Mouse (Mus musculus): ENCODE measurements at regions not wholly inside any gene's neighbourhood (a gene's known extent, or its start where the extent isn't known, plus 50 kb on each side); places are given as distances from the start of the nearest gene placed in this dataset.

DNA sequence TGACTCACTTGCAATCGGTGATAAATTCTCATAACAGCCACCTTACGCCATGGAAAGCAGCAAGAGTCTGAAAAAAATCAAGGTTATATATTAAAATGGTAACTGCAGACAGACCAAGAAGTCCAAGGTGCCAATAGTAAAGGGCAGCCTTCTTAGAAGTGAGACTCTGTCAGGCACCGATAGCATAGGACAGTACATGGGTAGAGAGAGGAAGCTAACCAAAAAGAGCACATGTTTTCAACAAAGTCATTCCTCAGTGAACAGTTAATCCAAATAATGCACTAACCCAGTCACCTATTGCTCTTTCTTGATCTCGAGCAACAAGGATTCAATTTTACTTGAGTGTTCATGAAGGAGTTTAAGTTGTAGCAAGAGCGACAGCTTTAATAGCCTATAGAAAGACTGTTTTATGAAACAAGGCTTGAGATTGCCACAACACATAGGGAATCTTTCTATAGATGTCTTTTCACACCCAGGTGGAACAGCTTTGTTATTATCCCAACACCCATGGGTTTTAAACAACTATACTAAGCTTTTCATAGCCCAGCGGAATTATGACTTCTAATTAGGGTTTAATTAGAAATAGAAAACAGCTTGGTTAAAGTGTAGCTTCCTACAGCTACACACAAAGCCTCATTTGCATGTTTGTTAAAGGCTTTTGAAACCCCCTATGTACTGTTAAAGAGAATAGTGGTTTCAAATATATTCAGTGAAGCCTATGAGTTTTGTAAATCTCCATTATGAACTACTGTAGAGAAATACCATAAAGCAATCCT, 269.9 kb downstream of the Htr7 start:
- TF ChIP-seq POLR2A (IDR thresholded peaks at IDR 0.05; ENCODE audit: insufficient read length, low read depth), result no peak
- TF ChIP-seq MYOD1 (IDR thresholded peaks at IDR 0.05; ENCODE audit: control insufficient read depth in 1 of 3, insufficient read length in 2 of 3, low read depth in 2 of 3), result no peak
- no peak for TF ChIP-seq E2F4 (IDR thresholded peaks at IDR 0.05; ENCODE audit: insufficient read depth)
- TF ChIP-seq MYOG (IDR thresholded peaks at IDR 0.05; ENCODE audit: control insufficient read depth in 1 of 3, insufficient read depth in 1 of 3, insufficient read length in 2 of 3, low read depth in 2 of 3), result no peak
- no peak for TF ChIP-seq MAX (IDR thresholded peaks at IDR 0.05; ENCODE audit: low read depth)
- no peak for TF ChIP-seq SRF (IDR thresholded peaks at IDR 0.05; ENCODE audit: control insufficient read depth, insufficient read length, low read depth)
- no peak for TF ChIP-seq USF1 (IDR thresholded peaks at IDR 0.05; ENCODE audit: low read depth)
- no peak for TF ChIP-seq TCF12 (IDR thresholded peaks at IDR 0.05; ENCODE audit: insufficient read depth, poor library complexity, severe bottlenecking)
- no peak for TF ChIP-seq POLR2AphosphoS2 (IDR thresholded peaks at IDR 0.05; ENCODE audit: insufficient read length, low read depth)
- no peak for TF ChIP-seq REST (IDR thresholded peaks at IDR 0.05; ENCODE audit: insufficient read depth, insufficient read length)
- TF ChIP-seq CEBPB (IDR thresholded peaks at IDR 0.05; ENCODE audit: insufficient read depth, poor library complexity, severe bottlenecking), result no peak
